Mouse (Mus musculus) 3T3-L1 (cell line): ENCODE results near the gene Trim61.
"Not testable (repeated sequence)": the region's sequence is repeated elsewhere in the genome, so short reads cannot be mapped to it uniquely, and the experiment has no call there.

Source experiments
- DNase-seq: peaks from one replicate; pipeline ENCODE4 v3.0.0-alpha.2; 2015; ENCODE audit warnings: low read depth, low spot score

Gene Trim61

GRCm38 (mm10) chr8:65018423-65018822 lies at the start of gene Trim61, which contains the start of gene Trim60:
TSS of gene Trim61 (minus strand) at chr8:65018523.
TSS of gene Trim60 (minus strand) at chr8:65018584.
- no peak for DNase-seq

GRCm38 (mm10) chr8:65067694-65068472 lies 49.6 kb upstream of the Trim61 start:
- DNase-seq: no peak

- peak; percentile 8 for DNase-seq
These were observed 48.7 kb upstream of the Trim61 start for GRCm38 (mm10) chr8:65067031-65067430.

GRCm38 (mm10) chr8:65065622-65066021 lies 47.3 kb upstream of the Trim61 start:
- no peak for DNase-seq

- no peak for DNase-seq
These were observed 45.7 kb upstream of the Trim61 start for GRCm38 (mm10) chr8:65064071-65064470.

- no peak for DNase-seq
These were observed 43.9 kb upstream of the Trim61 start for GRCm38 (mm10) chr8:65062195-65062594.

GRCm38 (mm10) chr8:65056722-65057121 lies 38.4 kb upstream of the Trim61 start:
- no peak for DNase-seq

GRCm38 (mm10) chr8:65053968-65054367 lies 35.6 kb upstream of the Trim61 start:
- DNase-seq: no peak

- no peak for DNase-seq
These were observed 35.2 kb upstream of the Trim61 start for GRCm38 (mm10) chr8:65053554-65053953.

GRCm38 (mm10) chr8:65047801-65048200 lies 29.5 kb upstream of the Trim61 start:
- no peak for DNase-seq

GRCm38 (mm10) chr8:65047193-65047592 lies 28.9 kb upstream of the Trim61 start:
- no peak for DNase-seq

- DNase-seq: no peak
These were observed 28.2 kb upstream of the Trim61 start for GRCm38 (mm10) chr8:65046565-65046964.

GRCm38 (mm10) chr8:65037117-65037533 lies 18.8 kb upstream of the Trim61 start, which contains the start of gene Apela:
TSS of gene Apela (minus strand) at chr8:65037336.
- no peak for DNase-seq

GRCm38 (mm10) chr8:65034136-65034535 lies 15.8 kb upstream of the Trim61 start:
- DNase-seq: no peak

- no peak for DNase-seq
These were observed 14.7 kb upstream of the Trim61 start for GRCm38 (mm10) chr8:65033056-65033455.

- DNase-seq: no peak
These were observed 13.8 kb upstream of the Trim61 start for GRCm38 (mm10) chr8:65032107-65032506.

GRCm38 (mm10) chr8:65030735-65031485 lies 12.6 kb upstream of the Trim61 start:
- DNase-seq: peak; percentile 31

GRCm38 (mm10) chr8:65029776-65030175 lies 11.5 kb upstream of the Trim61 start:
- no peak for DNase-seq

- no peak for DNase-seq
These were observed 10.8 kb upstream of the Trim61 start for GRCm38 (mm10) chr8:65028959-65029686.

GRCm38 (mm10) chr8:65022485-65022884 lies 4.2 kb upstream of the Trim61 start:
- DNase-seq: peak; percentile 61

GRCm38 (mm10) chr8:65007616-65008015 lies 10.7 kb downstream of the Trim61 start:
- not testable (repeated sequence) for DNase-seq

GRCm38 (mm10) chr8:64998806-64999365 lies 19.4 kb downstream of the Trim61 start:
- DNase-seq: no peak
